Mouse (Mus musculus): ENCODE measurements around the gene Anxa6.

Gene Anxa6

DNA sequence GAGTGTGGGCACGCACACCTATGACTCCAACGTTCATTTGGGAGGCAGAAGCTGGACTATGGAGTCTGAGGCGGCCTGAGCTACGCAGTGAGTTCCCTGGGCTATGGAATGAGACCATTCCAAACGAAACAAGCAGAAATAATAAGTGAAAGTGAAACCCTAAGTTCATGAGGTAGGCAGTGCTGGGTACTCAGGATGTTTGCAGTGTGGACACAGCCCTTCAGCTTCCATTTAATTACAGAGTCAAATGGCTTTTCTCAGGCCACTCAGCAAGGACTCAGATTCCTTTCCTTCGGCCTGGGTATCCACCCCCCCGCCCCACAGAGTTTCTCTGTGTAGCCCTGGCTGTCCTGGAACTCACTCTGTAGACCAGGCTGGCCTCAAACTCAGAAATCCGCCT is 103.5 kb downstream of the Anxa6 start:
- DNase-seq (ENCODE audit: low read depth, low spot score): no peak

DNA sequence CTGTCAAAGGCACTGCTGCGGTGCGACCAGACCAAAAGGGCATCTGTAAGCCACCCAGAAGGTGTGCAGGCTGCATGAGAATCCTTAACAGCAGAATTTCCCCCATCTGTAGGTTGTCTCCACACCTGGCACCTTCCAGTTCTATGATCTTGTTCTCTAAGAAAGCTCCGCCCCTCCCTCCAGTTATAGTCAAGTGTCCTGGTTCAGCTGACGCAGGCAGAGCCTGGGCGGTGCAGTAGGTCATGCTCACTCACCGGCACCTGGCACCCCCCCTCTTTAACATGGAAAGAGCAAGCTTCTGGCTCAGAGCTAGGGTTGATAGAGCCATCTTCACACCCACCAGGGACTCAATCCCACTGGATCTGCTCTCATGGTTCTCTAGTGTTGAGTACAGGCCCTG is 104.0 kb downstream of the Anxa6 start:
- no peak for DNase-seq (ENCODE audit: low read depth, low spot score)

Data from embryo, embryonic 11.5 days (tissue).